Mouse (Mus musculus): ENCODE data around the gene Zc2hc1b. TPM values are rescaled to one million over a fixed set of nuclear protein-coding genes. Genes with fewer than 3 reads are reported as not detected.

The Zc2hc1b gene
- polyA plus RNA-seq, 1 experiment = not detected

- H3K79me2 ChIP-seq (ENCODE audit: control insufficient read depth, insufficient read depth) = no peaks in the 10 kb centered on the region
- H3K27me3 ChIP-seq (ENCODE audit: control insufficient read depth, insufficient read depth, insufficient read length) = peaks cover 11% of the 10 kb centered on the region
- H3K79me3 ChIP-seq (ENCODE audit: low read depth) = no peaks in the 10 kb centered on the region
- TF ChIP-seq MYOG (IDR thresholded peaks at IDR 0.05; ENCODE audit: control insufficient read depth, extremely low read depth, insufficient read length) (no peak), CEBPB (IDR thresholded peaks at IDR 0.05; ENCODE audit: low read depth) (no peak), MAX (IDR thresholded peaks at IDR 0.05) (no peak), USF1 (IDR thresholded peaks at IDR 0.05; ENCODE audit: low read depth) (no peak), FOSL1 (IDR thresholded peaks at IDR 0.05; ENCODE audit: insufficient read depth, low read length, poor library complexity, severe bottlenecking) (no peak), MYOD1 (IDR thresholded peaks at IDR 0.05; ENCODE audit: control insufficient read depth, insufficient read length, low read depth) (no peak), CTCF (IDR thresholded peaks at IDR 0.05; ENCODE audit: control insufficient read depth, insufficient read depth, insufficient read length) (no peak)
- H3ac ChIP-seq (ENCODE audit: control insufficient read depth, insufficient read length, low read depth) = no peak overlapping the region
- no peak overlapping the region for H3K4me3 ChIP-seq (ENCODE audit: insufficient read depth, poor library complexity, severe bottlenecking)
- H3K36me3 ChIP-seq (ENCODE audit: control insufficient read depth, insufficient read depth) = no peaks in the 10 kb centered on the region
Observed at GRCm38 (mm10) chr10:13103838-13104237, 74.0 kb downstream of the Zc2hc1b start.

- H3K79me3 ChIP-seq (ENCODE audit: low read depth) = no peaks in the 10 kb centered on the region
- H3K79me2 ChIP-seq (ENCODE audit: control insufficient read depth, insufficient read depth) = no peaks in the 10 kb centered on the region
- H3K4me3 ChIP-seq (ENCODE audit: insufficient read depth, poor library complexity, severe bottlenecking) = no peak overlapping the region
- no peak overlapping the region for H3ac ChIP-seq (ENCODE audit: control insufficient read depth, insufficient read length, low read depth)
- no peak for TF ChIP-seq MYOD1 (IDR thresholded peaks at IDR 0.05; ENCODE audit: control insufficient read depth, insufficient read length, low read depth)
- TF ChIP-seq USF1 (IDR thresholded peaks at IDR 0.05; ENCODE audit: low read depth) = no peak
- no peak for TF ChIP-seq FOSL1 (IDR thresholded peaks at IDR 0.05; ENCODE audit: insufficient read depth, low read length, poor library complexity, severe bottlenecking)
- no peak for TF ChIP-seq CTCF (IDR thresholded peaks at IDR 0.05; ENCODE audit: control insufficient read depth, insufficient read depth, insufficient read length)
- TF ChIP-seq MAX (IDR thresholded peaks at IDR 0.05) = no peak
- TF ChIP-seq MYOG (IDR thresholded peaks at IDR 0.05; ENCODE audit: control insufficient read depth, extremely low read depth, insufficient read length) = no peak
- no peak for TF ChIP-seq CEBPB (IDR thresholded peaks at IDR 0.05; ENCODE audit: low read depth)
- H3K27me3 ChIP-seq (ENCODE audit: control insufficient read depth, insufficient read depth, insufficient read length) = peaks cover 11% of the 10 kb centered on the region
- no peaks in the 10 kb centered on the region for H3K36me3 ChIP-seq (ENCODE audit: control insufficient read depth, insufficient read depth)
Observed at GRCm38 (mm10) chr10:13102360-13102759, 75.5 kb downstream of the Zc2hc1b start.

GRCm38 (mm10) chr10:13100061-13100648 is 77.7 kb downstream of the Zc2hc1b start:
- no peaks in the 10 kb centered on the region for H3K36me3 ChIP-seq (ENCODE audit: control insufficient read depth, insufficient read depth)
- no peaks in the 10 kb centered on the region for H3K79me2 ChIP-seq (ENCODE audit: control insufficient read depth, insufficient read depth)
- H3K4me3 ChIP-seq (ENCODE audit: insufficient read depth, poor library complexity, severe bottlenecking) = no peak overlapping the region
- H3ac ChIP-seq (ENCODE audit: control insufficient read depth, insufficient read length, low read depth) = no peak overlapping the region
- H3K27me3 ChIP-seq (ENCODE audit: control insufficient read depth, insufficient read depth, insufficient read length) = peaks cover 7% of the 10 kb centered on the region
- TF ChIP-seq MAX (IDR thresholded peaks at IDR 0.05) (no peak), FOSL1 (IDR thresholded peaks at IDR 0.05; ENCODE audit: insufficient read depth, low read length, poor library complexity, severe bottlenecking) (no peak), USF1 (IDR thresholded peaks at IDR 0.05; ENCODE audit: low read depth) (no peak), MYOD1 (IDR thresholded peaks at IDR 0.05; ENCODE audit: control insufficient read depth, insufficient read length, low read depth) (no peak), MYOG (IDR thresholded peaks at IDR 0.05; ENCODE audit: control insufficient read depth, extremely low read depth, insufficient read length) (no peak), CTCF (IDR thresholded peaks at IDR 0.05; ENCODE audit: control insufficient read depth, insufficient read depth, insufficient read length) (no peak), CEBPB (IDR thresholded peaks at IDR 0.05; ENCODE audit: low read depth) (no peak)
- no peaks in the 10 kb centered on the region for H3K79me3 ChIP-seq (ENCODE audit: low read depth)

Other genes starting within 250 kb of the Zc2hc1b start
- gene Stx11, start 213.7 kb downstream of the Zc2hc1b start, polyA plus RNA-seq (2012; fragmentation: generic; extraction: Trizol) = 2.5 TPM
- gene Sf3b5, start 172.7 kb downstream of the Zc2hc1b start, polyA plus RNA-seq (2012; fragmentation: generic; extraction: Trizol) = 43.7 TPM
- gene Plagl1, start 117.5 kb downstream of the Zc2hc1b start, polyA plus RNA-seq (2012; fragmentation: generic; extraction: Trizol) = 1.0 TPM
- 19.5 TPM for gene Ltv1, start 15.1 kb upstream of the Zc2hc1b start, polyA plus RNA-seq (2012; fragmentation: generic; extraction: Trizol)

Data from C2C12 (cell line).